Mouse (Mus musculus) thymus, adult 2 months (tissue): ENCODE measurements around the gene Clstn3.

Source experiments
- CTCF ChIP-seq: fragments of 200-500 bp; IDR thresholded peaks from 2 replicates; pipeline ENCODE4 v1.5.1; 2012; ENCODE audit warnings: mild to moderate bottlenecking, control low read depth, low read length, moderate library complexity, borderline replicate concordance; ENCODE audit not compliant: control insufficient read depth, poor library complexity, insufficient read depth; ENCODE audit errors: extremely low read depth
- POLR2A ChIP-seq: fragments of 200-500 bp; IDR thresholded peaks from 2 replicates; pipeline ENCODE4 v1.6.1; 2012; ENCODE audit warnings: mild to moderate bottlenecking, low read length, control low read depth, moderate library complexity; ENCODE audit not compliant: control insufficient read depth, poor library complexity, insufficient read depth; ENCODE audit errors: extremely low read depth

DNA sequence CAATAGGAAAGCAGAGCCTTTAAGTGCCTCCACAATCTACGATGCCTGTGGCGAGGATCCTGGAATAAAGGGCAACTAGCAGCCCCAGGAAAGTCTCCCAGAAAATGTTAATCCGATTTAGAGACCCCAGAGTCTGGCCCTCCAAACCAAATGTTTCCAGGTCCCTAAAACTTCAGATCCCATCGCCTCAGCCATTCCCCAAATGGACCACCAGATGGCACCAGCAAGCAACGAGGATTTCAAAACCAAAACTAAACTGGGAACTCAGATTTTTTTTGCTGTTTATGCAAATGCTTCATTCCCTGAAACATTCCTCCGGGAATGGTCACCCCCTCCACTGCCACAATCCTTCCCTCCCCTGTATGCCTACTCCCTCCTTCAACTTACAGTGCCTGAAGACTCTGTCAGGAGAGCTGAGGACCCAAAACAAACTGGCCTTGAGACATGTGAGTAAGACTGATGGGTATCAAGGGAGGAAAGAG, 47.8 kb upstream of the Clstn3 start, which contains the start of gene C1ra:
- no peak for TF ChIP-seq CTCF
- TF ChIP-seq POLR2A: no peak
